Mouse (Mus musculus): Measurements from ENCODE around the gene S100z. TPM values are rescaled to one million over a fixed set of nuclear protein-coding genes. Genes with fewer than 3 reads are reported as not detected.
A peak's percentile ranks its signal among the peaks of the same experiment; 100 is the strongest.

Gene S100z
- polyA plus RNA-seq, 1 experiment from 2014 or later: not detected

DNA sequence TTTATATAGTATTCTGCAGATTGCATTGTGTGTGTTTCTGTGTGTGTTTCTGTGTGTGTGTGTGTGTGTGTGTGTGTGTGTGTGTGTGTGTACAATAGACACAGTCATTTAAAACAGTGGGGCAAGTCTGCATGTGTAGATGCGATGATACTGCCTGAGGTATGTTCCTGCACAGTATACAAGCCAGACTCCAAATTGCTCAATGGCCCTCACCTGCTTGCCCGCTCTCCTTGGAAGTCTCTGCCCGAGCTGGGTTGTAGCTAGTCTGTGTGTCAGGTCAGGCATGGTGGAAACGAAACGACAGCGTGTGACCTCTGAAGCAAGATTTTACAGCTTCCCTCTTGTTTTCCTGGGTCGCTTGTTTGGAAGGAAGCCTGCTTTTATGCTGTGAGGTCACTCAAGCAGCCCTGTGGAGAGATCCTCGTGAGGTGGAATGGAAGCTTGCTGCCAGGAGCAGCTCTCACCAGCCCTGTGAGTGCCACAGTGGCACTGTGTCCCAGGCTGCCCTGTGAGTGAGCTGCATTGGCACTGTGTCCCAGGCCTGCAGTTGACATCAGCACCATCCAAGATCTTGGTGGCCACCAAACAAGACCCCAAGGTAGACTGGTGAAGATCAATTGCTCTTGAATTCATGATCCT is 24.9 kb upstream of the S100z start:
- ATAC-seq: no peak
- WGBS: 83% methylated on average over 8 of the region's 8 CpGs
- Histone ChIP-seq H3K36me3 (ENCODE audit: control insufficient read depth, insufficient read depth, low read length) (no peaks in the 10 kb centered on the region), H3K4me2 (ENCODE audit: low read length) (no peak overlapping the region), H3K4me3 (ENCODE audit: low read depth, low read length) (no peak overlapping the region), H3K4me1 (ENCODE audit: control insufficient read depth, insufficient read depth, low read length) (no peaks in the 10 kb centered on the region), H3K27me3 (replicated peaks; ENCODE audit: control insufficient read depth, insufficient read depth, low read length) (no peaks in the 10 kb centered on the region), H3K9me3 (replicated peaks; ENCODE audit: control insufficient read depth, low read length) (no peaks in the 10 kb centered on the region), H3K9ac (ENCODE audit: low read length) (no peak overlapping the region), H3K27ac (ENCODE audit: low read depth, low read length) (no peak overlapping the region)
- no peak for DNase-seq (ENCODE audit: low spot score)

- DNase-seq (ENCODE audit: low spot score) (no peak), ATAC-seq (no peak)
- 85% methylated on average over 3 of the region's 3 CpGs for WGBS
- no peaks in the 10 kb centered on the region for H3K36me3 ChIP-seq (ENCODE audit: control insufficient read depth, insufficient read depth, low read length)
- H3K9ac ChIP-seq (ENCODE audit: low read length): no peak overlapping the region
- H3K4me1 ChIP-seq (ENCODE audit: control insufficient read depth, insufficient read depth, low read length): no peaks in the 10 kb centered on the region
- H3K27me3 ChIP-seq (replicated peaks; ENCODE audit: control insufficient read depth, insufficient read depth, low read length): no peaks in the 10 kb centered on the region
- no peak overlapping the region for H3K27ac ChIP-seq (ENCODE audit: low read depth, low read length)
- H3K9me3 ChIP-seq (replicated peaks; ENCODE audit: control insufficient read depth, low read length): no peaks in the 10 kb centered on the region
- H3K4me3 ChIP-seq (ENCODE audit: low read depth, low read length): no peak overlapping the region
- no peak overlapping the region for H3K4me2 ChIP-seq (ENCODE audit: low read length)
Observed at GRCm38 (mm10) chr13:95496601-95497000, 18.1 kb upstream of the S100z start.

GRCm38 (mm10) chr13:95494812-95495211 is 16.3 kb upstream of the S100z start:
- Histone ChIP-seq H3K9me3 (replicated peaks; ENCODE audit: control insufficient read depth, low read length) (no peaks in the 10 kb centered on the region), H3K27me3 (replicated peaks; ENCODE audit: control insufficient read depth, insufficient read depth, low read length) (no peaks in the 10 kb centered on the region), H3K36me3 (ENCODE audit: control insufficient read depth, insufficient read depth, low read length) (no peaks in the 10 kb centered on the region), H3K4me1 (ENCODE audit: control insufficient read depth, insufficient read depth, low read length) (no peaks in the 10 kb centered on the region), H3K27ac (ENCODE audit: low read depth, low read length) (no peak overlapping the region), H3K4me2 (ENCODE audit: low read length) (no peak overlapping the region), H3K4me3 (ENCODE audit: low read depth, low read length) (no peak overlapping the region), H3K9ac (ENCODE audit: low read length) (no peak overlapping the region)
- no peak for ATAC-seq
- DNase-seq (ENCODE audit: low spot score): no peak
- 83% methylated on average over 8 of the region's 8 CpGs for WGBS

DNA sequence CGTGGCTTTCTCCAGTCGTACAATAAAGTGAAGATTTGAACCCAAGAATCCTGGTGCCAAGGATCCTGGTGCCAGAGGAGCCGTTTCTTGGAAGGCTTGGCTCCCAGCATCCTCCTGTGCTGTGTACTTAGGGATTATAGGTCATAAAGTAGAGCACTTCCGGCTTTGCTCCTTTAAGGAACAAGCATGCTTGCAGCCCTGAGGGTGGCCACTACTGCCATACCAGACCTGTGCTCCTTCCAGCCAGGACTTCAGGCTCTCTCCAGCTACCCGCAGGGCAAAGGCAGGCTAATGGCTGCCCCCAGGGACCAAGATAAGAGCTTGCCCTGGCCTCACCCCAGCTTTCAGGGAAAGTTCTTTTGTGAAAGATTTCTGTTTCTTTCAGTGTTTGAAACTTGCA is 14.8 kb upstream of the S100z start:
- H3K4me3 ChIP-seq (ENCODE audit: low read depth, low read length): no peak overlapping the region
- H3K27ac ChIP-seq (ENCODE audit: low read depth, low read length): no peak overlapping the region
- H3K36me3 ChIP-seq (ENCODE audit: control insufficient read depth, insufficient read depth, low read length): no peaks in the 10 kb centered on the region
- no peaks in the 10 kb centered on the region for H3K4me1 ChIP-seq (ENCODE audit: control insufficient read depth, insufficient read depth, low read length)
- no peaks in the 10 kb centered on the region for H3K27me3 ChIP-seq (replicated peaks; ENCODE audit: control insufficient read depth, insufficient read depth, low read length)
- DNase-seq (ENCODE audit: low spot score) (no peak), ATAC-seq (no peak)
- 64% methylated on average over 5 of the region's 5 CpGs for WGBS
- no peak overlapping the region for H3K9ac ChIP-seq (ENCODE audit: low read length)
- H3K9me3 ChIP-seq (replicated peaks; ENCODE audit: control insufficient read depth, low read length): no peaks in the 10 kb centered on the region
- no peak overlapping the region for H3K4me2 ChIP-seq (ENCODE audit: low read length)

GRCm38 (mm10) chr13:95491327-95491726 is 12.8 kb upstream of the S100z start:
- 76% methylated on average over 11 of the region's 11 CpGs for WGBS
- Histone ChIP-seq H3K9me3 (replicated peaks; ENCODE audit: control insufficient read depth, low read length) (no peaks in the 10 kb centered on the region), H3K27ac (ENCODE audit: low read depth, low read length) (no peak overlapping the region), H3K36me3 (ENCODE audit: control insufficient read depth, insufficient read depth, low read length) (no peaks in the 10 kb centered on the region), H3K4me2 (ENCODE audit: low read length) (no peak overlapping the region), H3K4me1 (ENCODE audit: control insufficient read depth, insufficient read depth, low read length) (no peaks in the 10 kb centered on the region), H3K9ac (ENCODE audit: low read length) (no peak overlapping the region), H3K27me3 (replicated peaks; ENCODE audit: control insufficient read depth, insufficient read depth, low read length) (no peaks in the 10 kb centered on the region), H3K4me3 (ENCODE audit: low read depth, low read length) (no peak overlapping the region)
- ATAC-seq: no peak
- no peak for DNase-seq (ENCODE audit: low spot score)

- 40% methylated on average over 5 of the region's 5 CpGs for WGBS
- no peaks in the 10 kb centered on the region for H3K27me3 ChIP-seq (replicated peaks; ENCODE audit: control insufficient read depth, insufficient read depth, low read length)
- H3K4me1 ChIP-seq (ENCODE audit: control insufficient read depth, insufficient read depth, low read length): no peaks in the 10 kb centered on the region
- no peak overlapping the region for H3K27ac ChIP-seq (ENCODE audit: low read depth, low read length)
- no peaks in the 10 kb centered on the region for H3K36me3 ChIP-seq (ENCODE audit: control insufficient read depth, insufficient read depth, low read length)
- no peak overlapping the region for H3K4me3 ChIP-seq (ENCODE audit: low read depth, low read length)
- ATAC-seq (no peak), DNase-seq (ENCODE audit: low spot score) (peak; percentile 39)
- no peak overlapping the region for H3K9ac ChIP-seq (ENCODE audit: low read length)
- H3K4me2 ChIP-seq (ENCODE audit: low read length): no peak overlapping the region
- no peaks in the 10 kb centered on the region for H3K9me3 ChIP-seq (replicated peaks; ENCODE audit: control insufficient read depth, low read length)
Observed at GRCm38 (mm10) chr13:95484664-95485063, 6.1 kb upstream of the S100z start.

DNA sequence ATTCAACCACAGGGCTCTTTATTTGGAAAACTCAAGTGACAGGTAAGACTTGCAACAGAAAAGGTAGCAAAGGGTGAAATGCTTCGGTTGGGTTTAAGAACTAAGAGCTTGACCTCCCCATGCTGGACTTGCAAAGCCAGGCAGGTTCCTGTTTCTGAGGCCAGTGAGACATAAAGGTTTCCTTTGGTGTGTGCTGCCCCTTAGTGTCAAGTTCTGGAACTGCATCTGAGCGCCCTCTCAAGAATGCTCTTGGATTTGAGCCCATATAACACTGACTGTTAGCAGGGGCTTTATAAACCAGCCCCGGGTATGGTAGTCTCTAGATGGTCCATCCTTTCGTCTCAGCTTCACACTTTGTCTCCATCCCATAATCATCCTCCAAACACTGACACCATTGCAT is 2.9 kb upstream of the S100z start:
- ATAC-seq: peak; percentile 63
- Histone ChIP-seq H3K9ac (ENCODE audit: low read length) (no peak overlapping the region), H3K36me3 (ENCODE audit: control insufficient read depth, insufficient read depth, low read length) (no peaks in the 10 kb centered on the region), H3K4me3 (ENCODE audit: low read depth, low read length) (no peak overlapping the region), H3K4me1 (ENCODE audit: control insufficient read depth, insufficient read depth, low read length) (no peaks in the 10 kb centered on the region), H3K4me2 (ENCODE audit: low read length) (no peak overlapping the region), H3K9me3 (replicated peaks; ENCODE audit: control insufficient read depth, low read length) (no peaks in the 10 kb centered on the region), H3K27me3 (replicated peaks; ENCODE audit: control insufficient read depth, insufficient read depth, low read length) (no peaks in the 10 kb centered on the region), H3K27ac (ENCODE audit: low read depth, low read length) (no peak overlapping the region)
- DNase-seq (ENCODE audit: low spot score): peak; percentile 91
- WGBS: 17% methylated on average over 4 of the region's 4 CpGs

DNA sequence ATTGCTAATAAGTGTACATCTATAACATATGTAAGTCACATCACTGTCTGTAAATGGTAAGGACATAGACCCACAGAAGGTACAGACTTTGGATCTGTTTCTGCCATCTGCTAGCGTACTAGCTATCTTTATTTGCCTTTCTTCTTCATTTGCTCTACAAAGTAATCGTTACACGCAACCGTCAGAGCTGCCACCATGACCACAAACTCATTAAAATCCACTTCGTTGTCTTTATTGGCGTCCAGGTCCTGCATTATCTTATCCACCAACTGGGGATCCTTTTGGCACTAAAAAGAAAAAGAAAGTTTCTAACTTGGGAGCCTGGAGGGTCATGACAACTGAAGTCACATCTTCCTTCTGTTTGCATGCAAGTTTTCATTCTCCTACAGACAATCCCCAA is 1.3 kb downstream of the S100z start:
- H3K9ac ChIP-seq (ENCODE audit: low read length): no peak overlapping the region
- no peak overlapping the region for H3K27ac ChIP-seq (ENCODE audit: low read depth, low read length)
- no peaks in the 10 kb centered on the region for H3K36me3 ChIP-seq (ENCODE audit: control insufficient read depth, insufficient read depth, low read length)
- DNase-seq (ENCODE audit: low spot score): no peak
- H3K27me3 ChIP-seq (replicated peaks; ENCODE audit: control insufficient read depth, insufficient read depth, low read length): no peaks in the 10 kb centered on the region
- no peak for ATAC-seq
- no peaks in the 10 kb centered on the region for H3K9me3 ChIP-seq (replicated peaks; ENCODE audit: control insufficient read depth, low read length)
- no peak overlapping the region for H3K4me3 ChIP-seq (ENCODE audit: low read depth, low read length)
- WGBS: 76% methylated on average over 6 of the region's 6 CpGs
- no peak overlapping the region for H3K4me2 ChIP-seq (ENCODE audit: low read length)
- H3K4me1 ChIP-seq (ENCODE audit: control insufficient read depth, insufficient read depth, low read length): no peaks in the 10 kb centered on the region

GRCm38 (mm10) chr13:95475124-95475523 is 3.4 kb downstream of the S100z start:
- no peaks in the 10 kb centered on the region for H3K27me3 ChIP-seq (replicated peaks; ENCODE audit: control insufficient read depth, insufficient read depth, low read length)
- ATAC-seq: no peak
- H3K36me3 ChIP-seq (ENCODE audit: control insufficient read depth, insufficient read depth, low read length): no peaks in the 10 kb centered on the region
- H3K9ac ChIP-seq (ENCODE audit: low read length): no peak overlapping the region
- H3K4me2 ChIP-seq (ENCODE audit: low read length): no peak overlapping the region
- H3K4me1 ChIP-seq (ENCODE audit: control insufficient read depth, insufficient read depth, low read length): no peaks in the 10 kb centered on the region
- no peak overlapping the region for H3K27ac ChIP-seq (ENCODE audit: low read depth, low read length)
- no peak for DNase-seq (ENCODE audit: low spot score)
- H3K4me3 ChIP-seq (ENCODE audit: low read depth, low read length): no peak overlapping the region
- H3K9me3 ChIP-seq (replicated peaks; ENCODE audit: control insufficient read depth, low read length): no peaks in the 10 kb centered on the region
- WGBS: 68% methylated on average over 7 of the region's 7 CpGs
